ENCODE assay signal across 8 mouse cellular contexts in the genomic region with DNA sequence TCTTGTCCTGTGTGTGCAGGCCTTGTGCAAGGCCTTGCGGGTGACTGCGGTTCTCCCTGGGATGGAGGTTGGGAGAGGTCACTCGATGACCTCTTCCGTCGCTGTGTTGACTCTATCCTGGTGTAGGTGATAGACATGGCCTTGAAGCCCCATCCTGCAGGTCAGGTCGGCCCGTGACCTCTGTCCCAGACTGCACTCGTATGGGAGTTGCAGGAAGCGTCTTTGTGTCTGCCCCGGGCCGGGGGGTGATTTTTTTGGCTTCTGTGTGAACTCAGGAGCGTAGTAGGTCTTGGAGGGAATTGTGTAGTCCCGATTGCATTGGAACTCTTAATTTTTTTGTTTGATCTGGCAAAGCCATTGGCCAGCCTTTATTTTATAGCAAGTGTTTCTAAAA. TPM values are rescaled to one million over a fixed set of nuclear protein-coding genes. Genes with fewer than 3 reads are reported as not detected.
A peak's percentile ranks its signal among the peaks of the same experiment; 100 is the strongest.
DNase-seq lines count a peak whose midpoint lies in the region; ATAC-seq and TF ChIP-seq lines count a peak whose summit lies in the region.

No protein-coding gene starts in this region.

- peak overlapping the region; percentile 72; the same call in 1 of the 2 replicates for H3K27ac ChIP-seq in neural tube, embryonic 11.5 days (ENCODE audit: low read depth, low read length)
- H3K27ac ChIP-seq in limb, embryonic 12.5 days = peak overlapping the region; percentile 86
- H3K27ac ChIP-seq in small intestine, adult 2 months (ENCODE audit: insufficient read depth, low read depth, low read length) = peak overlapping the region; percentile 78

- no peak for DNase-seq in neural tube, embryonic 11.5 days (ENCODE audit: low spot score)
- DNase-seq in neural tube, embryonic 10.5 days (ENCODE audit: extremely low spot score, low spot score) = no peak
- no peak for DNase-seq in adrenal gland, postnatal 36 days
- no peak for DNase-seq in left cerebral cortex, postnatal 4 days
- no peak for DNase-seq in adrenal gland, adult 8-10 months

- no peak; the same call in 1 of the 2 replicates for TF ChIP-seq POLR2A in small intestine, adult 2 months (IDR thresholded peaks at IDR 0.05; ENCODE audit: low read depth, low read length)

- H3K4me1 ChIP-seq in neural tube, embryonic 11.5 days (ENCODE audit: control insufficient read depth, insufficient read depth, low read length) = peaks cover 20% of the 10 kb centered on the region
- H3K4me1 ChIP-seq in limb, embryonic 12.5 days (replicated peaks) = peaks cover 29% of the 10 kb centered on the region
- peaks cover 34% of the 10 kb centered on the region for H3K4me1 ChIP-seq in small intestine, adult 2 months (ENCODE audit: control insufficient read depth, insufficient read depth, insufficient read length, low read length)

- peak overlapping the region; percentile 95 for H3K4me2 ChIP-seq in neural tube, embryonic 11.5 days (ENCODE audit: low read depth)
- H3K4me2 ChIP-seq in limb, embryonic 12.5 days = peak overlapping the region; percentile 92

- H3K9me3 ChIP-seq in neural tube, embryonic 11.5 days (ENCODE audit: control insufficient read depth, low read length) = no peaks in the 10 kb centered on the region
- H3K9me3 ChIP-seq in limb, embryonic 12.5 days = no peaks in the 10 kb centered on the region

- 10% methylated on average over 13 of the region's 13 CpGs for WGBS in neural tube, embryonic 11.5 days
- WGBS in limb, embryonic 12.5 days = 11% methylated on average over 13 of the region's 13 CpGs
- WGBS in small intestine, adult 2 months = 3% methylated on average over 13 of the region's 13 CpGs

- no peaks in the 10 kb centered on the region for H3K36me3 ChIP-seq in neural tube, embryonic 11.5 days (ENCODE audit: control insufficient read depth, insufficient read depth, low read length)
- H3K36me3 ChIP-seq in limb, embryonic 12.5 days = peaks cover 4% of the 10 kb centered on the region; the same call in 1 of the 2 replicates
- peaks cover 2% of the 10 kb centered on the region; the same call in 1 of the 2 replicates for H3K36me3 ChIP-seq in small intestine, adult 2 months (ENCODE audit: control insufficient read depth, insufficient read depth, low read length)

- H3K9ac ChIP-seq in neural tube, embryonic 11.5 days (ENCODE audit: low read length) = peak overlapping the region; percentile 77
- H3K9ac ChIP-seq in limb, embryonic 12.5 days (replicated peaks) = peak overlapping the region; percentile 86

- H3K27me3 ChIP-seq in neural tube, embryonic 11.5 days (ENCODE audit: control insufficient read depth, insufficient read depth, low read length) = no peaks in the 10 kb centered on the region; the same call in 1 of the 2 replicates
- H3K27me3 ChIP-seq in limb, embryonic 12.5 days = no peaks in the 10 kb centered on the region
- H3K27me3 ChIP-seq in small intestine, adult 2 months (ENCODE audit: control insufficient read depth, insufficient read depth, low read length) = no peaks in the 10 kb centered on the region

- H3K4me3 ChIP-seq in neural tube, embryonic 11.5 days (ENCODE audit: low read depth, low read length) = peak overlapping the region; percentile 78
- peak overlapping the region; percentile 79 for H3K4me3 ChIP-seq in limb, embryonic 12.5 days (replicated peaks)
- peak overlapping the region; percentile 91 for H3K4me3 ChIP-seq in small intestine, adult 2 months (ENCODE audit: low read depth, low read length)

- no peak; the same call in 1 of the 2 replicates for ATAC-seq in neural tube, embryonic 11.5 days (ENCODE audit: insufficient read depth, low FRiP score, low TSS enrichment)
- peak; percentile 52 for ATAC-seq in erythroblast, adult 5-6 weeks (replicated peaks; ENCODE audit: low FRiP score, poor library complexity, severe bottlenecking)
- no peak; the same call in 1 of the 2 replicates for ATAC-seq in limb, embryonic 12.5 days (ENCODE audit: insufficient number of reproducible peaks, insufficient read depth, low FRiP score, low TSS enrichment, low read depth)

- no peak for TF ChIP-seq CTCF in small intestine, adult 2 months (IDR thresholded peaks at IDR 0.05; ENCODE audit: extremely low read depth, insufficient read length, insufficient replicate concordance, low read depth, low read length)

- intact Hi-C loops in left cerebral cortex, postnatal 4 days (cut with DNase I) = no loop called here

RNA-seq across cellular contexts. Expression of a gene that starts 0.6 kb away (rescaled TPM):
- polyA plus RNA-seq in neural tube, embryonic 11.5 days (2014; fragmentation: Nextera tagmentation; extraction: Ambion mirVana) = 79.6 and 84.2 TPM in 2 replicates
- total RNA-seq in erythroblast, adult 5-6 weeks (2015; ENCODE audit: low replicate concordance) = 208 and 256 TPM in 2 replicates
- 196 and 238 TPM in 2 replicates for total RNA-seq in erythroblast, adult 5-6 weeks (2017; ENCODE audit: low replicate concordance)
- polyA plus RNA-seq in limb, embryonic 12.5 days (2016; fragmentation: Nextera tagmentation; extraction: Ambion mirVana) = 65.4 and 66.5 TPM in 2 replicates
- polyA plus RNA-seq in small intestine, adult 2 months (2012; rRNA removed) = 306 and 443 TPM in 2 replicates
- total RNA-seq in adrenal gland, postnatal 36 days (2021) = 1,000 to 10,000 TPM; 1,035 to 1,192 TPM
- total RNA-seq in left cerebral cortex, postnatal 4 days (2021) = 100 to 1,000 TPM; 700 to 775 TPM
- 1,000 to 10,000 TPM; 1,117 to 1,520 (median 1,260) TPM for total RNA-seq in adrenal gland, adult 8-10 months (2022)

RNA-seq across cellular contexts. Expression of a gene that starts 58.9 kb away (rescaled TPM):
- polyA plus RNA-seq in neural tube, embryonic 11.5 days (2014; fragmentation: Nextera tagmentation; extraction: Ambion mirVana) = 1.6 and 1.7 TPM in 2 replicates
- total RNA-seq in erythroblast, adult 5-6 weeks (2015; ENCODE audit: low replicate concordance) = not detected in 2 replicates
- not detected in 2 replicates for total RNA-seq in erythroblast, adult 5-6 weeks (2017; ENCODE audit: low replicate concordance)
- polyA plus RNA-seq in limb, embryonic 12.5 days (2016; fragmentation: Nextera tagmentation; extraction: Ambion mirVana) = 2.7 and 3.4 TPM in 2 replicates
- 1.8 and 4.2 TPM in 2 replicates for polyA plus RNA-seq in small intestine, adult 2 months (2012; rRNA removed)
- total RNA-seq in adrenal gland, postnatal 36 days (2021) = 1 to 10 TPM in 1 of 2 experiments, under 1 TPM in 1; 0.76 to 1.4 TPM
- total RNA-seq in left cerebral cortex, postnatal 4 days (2021) = 1 to 10 TPM; 2.6 to 2.8 TPM
- total RNA-seq in adrenal gland, adult 8-10 months (2022) = under 1 TPM; 0.70 to 1.00 (median 0.91) TPM
